Mouse (Mus musculus) olfactory bulb, adult 2 months (tissue): Measurements from ENCODE around the gene Zfp985.

Experiments used
- CTCF ChIP-seq: fragments of 200-500 bp; IDR thresholded peaks from 2 replicates; pipeline ENCODE4 v1.5.1; 2012; ENCODE audit warnings: low read depth, mild to moderate bottlenecking, low read length, moderate library complexity; ENCODE audit not compliant: insufficient read depth
- POLR2A ChIP-seq: fragments of 200-500 bp; IDR thresholded peaks from 2 replicates; pipeline ENCODE4 v1.6.1; 2012; ENCODE audit warnings: mild to moderate bottlenecking, low read depth, low read length, moderate library complexity; ENCODE audit not compliant: insufficient read depth

DNA sequence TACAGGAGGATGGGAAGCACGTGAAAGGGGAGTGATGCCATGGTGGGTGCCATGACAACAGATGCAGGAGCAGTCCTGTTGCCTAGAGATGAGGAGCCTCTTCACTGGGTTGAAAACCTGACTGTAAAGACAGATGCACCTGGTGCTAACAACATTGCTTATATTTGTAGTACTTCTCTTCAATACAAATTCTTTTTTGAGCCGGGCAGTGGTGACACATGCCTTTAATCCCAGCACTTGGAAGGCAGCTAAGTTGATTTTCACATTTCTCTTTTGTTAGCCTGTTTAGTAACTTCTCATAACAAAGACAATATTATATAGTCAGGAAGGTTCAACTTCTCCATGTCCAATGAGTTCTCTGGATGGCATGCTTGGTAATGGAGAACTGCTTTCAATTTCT, 34.1 kb upstream of the Zfp985 start:
- no peak for TF ChIP-seq CTCF
- TF ChIP-seq POLR2A = no peak
